Mouse (Mus musculus) adrenal gland, postnatal 4 days (tissue): Measurements from ENCODE around the gene Pfkm. TPM values are rescaled to one million over a fixed set of nuclear protein-coding genes. Genes with fewer than 3 reads are reported as not detected.

ENCODE experiments used
- DNase-seq, 2 experiments: peaks; one replicate each; pipeline ENCODE4 v3.0.0; 2021 to 2022; ENCODE audit warnings: low spot score in 2 of 2, mixed read lengths in 2 of 2
- total RNA-seq, 2 experiments: library from RNA; stranded (reverse); gene quantifications; 2 replicates each; pipeline ENCODE4 v1.2.3; 2021

Gene Pfkm
- total RNA-seq, 2 experiments from 2014 or later, result 76.5 to 88.7 TPM

GRCm38 (mm10) chr15:98168622-98169004 lies 76.2 kb downstream of the Pfkm start:
- DNase-seq, result no peak

- DNase-seq, result no peak
Measured at GRCm38 (mm10) chr15:98170365-98170764, 78.0 kb downstream of the Pfkm start.

DNA sequence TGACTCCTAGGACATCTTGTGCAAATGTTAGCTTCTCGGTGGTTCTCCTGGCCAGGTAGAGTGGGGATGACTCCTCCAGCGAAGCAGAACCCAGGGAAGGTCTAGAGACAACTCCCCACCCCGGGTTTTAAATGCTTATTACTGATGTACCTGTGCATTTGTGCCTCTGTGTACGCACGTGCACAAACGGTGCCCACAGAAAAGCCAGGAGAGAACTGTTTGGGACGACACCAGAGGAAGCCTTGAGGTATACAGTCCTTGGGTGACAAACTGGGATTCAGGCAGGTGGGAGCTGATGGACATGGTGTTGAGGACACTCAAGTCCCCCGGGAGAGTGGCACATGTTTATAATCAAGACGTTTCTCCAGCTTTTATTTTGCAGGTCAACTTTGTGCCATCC lies 78.5 kb downstream of the Pfkm start:
- DNase-seq, result no peak

DNA sequence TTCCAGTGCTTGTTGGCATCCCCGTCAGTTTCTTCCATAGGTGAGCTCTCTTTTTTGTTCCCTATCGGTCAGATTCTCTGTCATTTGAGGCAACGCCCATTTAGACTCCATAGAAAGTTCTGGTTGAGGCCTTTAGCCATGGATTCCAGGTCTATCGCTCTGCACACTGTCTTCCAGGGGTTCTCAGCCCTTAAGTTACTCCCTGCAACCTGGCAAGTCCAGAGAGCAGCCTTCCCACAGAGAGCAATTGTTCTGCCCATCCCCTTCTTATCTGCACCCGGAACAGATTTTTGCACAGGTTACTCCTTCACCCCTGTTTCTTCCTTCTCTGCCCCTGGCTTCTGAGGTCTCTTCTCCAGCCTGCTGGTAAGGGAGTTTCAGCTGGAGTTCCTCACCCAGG lies 79.7 kb downstream of the Pfkm start:
- DNase-seq, result no peak

GRCm38 (mm10) chr15:98173821-98174220 lies 81.4 kb downstream of the Pfkm start:
- DNase-seq, result no peak

DNA sequence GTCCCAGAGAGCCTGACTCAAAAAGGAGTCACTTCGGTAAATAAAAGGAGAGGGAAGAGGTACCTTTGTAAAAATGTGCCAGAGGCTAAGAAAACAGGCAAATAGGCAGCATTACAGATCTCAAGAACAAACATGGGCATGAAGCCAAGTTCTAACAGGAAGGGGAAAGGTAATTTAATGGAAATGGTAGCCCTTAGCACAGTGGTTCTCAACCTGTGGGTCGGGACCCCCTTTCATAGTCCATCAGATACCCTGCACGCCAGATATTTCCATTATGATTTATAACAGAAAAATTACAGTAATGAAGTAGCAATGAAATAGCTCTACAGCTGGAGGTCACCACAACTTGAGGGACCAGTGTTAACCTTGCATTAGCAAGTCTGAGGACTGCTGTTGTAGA lies 84.9 kb downstream of the Pfkm start:
- no peak for DNase-seq

DNA sequence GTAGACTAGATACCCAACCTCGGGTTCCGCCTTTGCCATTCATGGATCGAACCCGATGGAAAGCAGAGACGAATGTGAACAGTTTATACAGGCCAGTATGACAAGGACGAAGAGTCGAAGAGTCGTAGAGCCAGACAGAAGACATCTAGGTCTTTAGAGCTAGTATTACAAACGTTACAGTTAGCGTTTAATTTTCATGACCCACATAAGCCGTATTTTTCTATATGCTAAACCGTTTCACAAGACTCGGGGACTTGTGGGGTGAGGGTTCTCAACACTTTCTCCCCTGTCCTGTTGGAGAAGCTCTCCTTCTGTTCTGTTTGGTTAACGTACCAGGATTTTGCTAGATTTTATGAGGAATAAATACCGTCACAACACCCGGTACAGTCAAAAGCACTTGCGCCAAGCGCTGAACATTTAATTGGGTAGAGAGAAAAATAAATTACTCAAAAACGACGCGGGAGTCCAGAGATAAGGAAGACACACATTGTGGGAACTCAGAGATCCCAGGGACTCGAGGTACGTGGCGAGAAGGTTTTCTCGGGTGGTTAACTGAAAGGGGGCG lies 88.3 kb downstream of the Pfkm start:
- DNase-seq, result no peak

GRCm38 (mm10) chr15:98181132-98181711 lies 88.8 kb downstream of the Pfkm start:
- peak; percentile 64 to 84 for DNase-seq

Other genes with a start within 250 kb of the Pfkm start
- 100 to 1,000 TPM; 116 to 120 TPM for gene Hdac7, start 248.1 kb upstream of the Pfkm start, total RNA-seq
- gene Vdr, start 182.0 kb upstream of the Pfkm start, total RNA-seq, result 10 to 100 TPM in 1 of 2 experiments, 1 to 10 TPM in 1; 3.8 to 13.3 TPM
- 10 to 100 TPM; 69.8 to 70.7 TPM for gene Tmem106c, start 128.4 kb upstream of the Pfkm start, total RNA-seq
- 1 to 10 TPM; 3.8 TPM for gene Col2a1, start 87.9 kb upstream of the Pfkm start, total RNA-seq
- gene Senp1, start 1.2 kb downstream of the Pfkm start, total RNA-seq, result 10 to 100 TPM; 26.0 to 28.8 TPM
- gene Asb8, start 73.0 kb downstream of the Pfkm start, total RNA-seq, result 10 to 100 TPM; 48.6 to 50.3 TPM
- 1 to 10 TPM; 2.0 TPM for gene Ccdc184, start 74.6 kb downstream of the Pfkm start, total RNA-seq
- not detected for gene Olfr288, start 103.0 kb downstream of the Pfkm start, total RNA-seq
- gene Gm44579, start 128.4 kb downstream of the Pfkm start, total RNA-seq, result not detected
- gene Olfr287, start 128.5 kb downstream of the Pfkm start, total RNA-seq, result not detected
- gene Olfr286, start 141.9 kb downstream of the Pfkm start, total RNA-seq, result not detected
- gene H1fnt, start 164.7 kb downstream of the Pfkm start, total RNA-seq, result not detected
- 1 to 10 TPM; 8.4 to 8.8 TPM for gene Zfp641, start 203.6 kb downstream of the Pfkm start, total RNA-seq
- gene Olfr285, start 224.8 kb downstream of the Pfkm start, total RNA-seq, result not detected
- not detected for gene Olfr284, start 248.4 kb downstream of the Pfkm start, total RNA-seq